In the genomic region with DNA sequence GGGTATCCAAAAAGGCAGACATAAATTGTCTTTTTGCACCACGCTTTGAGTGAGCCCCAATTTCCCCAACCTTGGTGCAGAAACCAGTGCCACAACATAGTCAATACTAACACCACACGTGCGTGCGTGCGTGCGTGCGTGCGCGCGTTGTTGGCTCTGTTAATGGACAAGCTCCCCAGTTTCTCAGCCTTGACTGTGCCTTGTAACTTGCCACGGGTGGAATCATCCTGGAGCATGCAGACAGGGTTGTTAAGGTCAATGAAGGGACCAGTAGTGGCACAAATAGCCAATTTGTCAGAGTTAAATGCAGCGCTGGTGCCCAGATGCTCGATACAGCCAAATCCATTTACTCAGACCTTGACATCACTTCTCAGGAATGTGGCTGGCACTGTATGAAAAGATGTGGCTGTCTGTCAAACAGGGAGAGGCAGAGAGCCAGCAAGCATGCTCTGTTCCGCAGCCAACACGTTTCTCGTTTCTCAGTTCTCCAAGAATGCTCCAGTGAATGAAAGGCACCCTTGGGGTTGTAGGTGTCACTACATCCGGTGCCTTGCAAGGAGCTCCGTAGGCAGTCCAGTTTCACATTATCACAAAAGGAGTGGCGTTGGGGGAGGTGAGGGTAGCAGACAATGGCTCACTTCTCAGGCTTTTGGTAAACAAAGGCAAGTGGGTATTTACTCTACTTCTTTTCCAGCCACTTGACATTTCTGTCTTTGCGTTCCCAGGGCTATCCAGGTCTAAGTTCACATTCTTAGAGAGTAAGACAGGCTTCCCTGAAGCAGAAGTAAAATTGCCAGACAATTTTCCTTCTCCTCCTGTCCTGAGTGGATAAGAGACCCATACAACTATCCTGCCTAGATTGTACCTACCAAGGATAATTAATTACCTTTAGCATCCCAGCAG, we compare ENCODE assay signal across 10 mouse cellular contexts. TPM values are rescaled to one million over a fixed set of nuclear protein-coding genes. Genes with fewer than 3 reads are reported as not detected.
DNase-seq lines count a peak whose midpoint lies in the region; ATAC-seq and TF ChIP-seq lines count a peak whose summit lies in the region.
"Had no signal": no experiment of that assay in that cellular context is flagged by ENCODE, and none has a peak within 500 bp of the region (broad histone marks: within the 10 kb centered on the region; RNA-seq: fewer than 3 reads in every experiment).

No protein-coding gene starts in this region.

- peak; percentile 11 to 27 for DNase-seq in cerebellum, postnatal 14 days
- DNase-seq in cerebellum, adult 11-12 months, result no peak
- peak; percentile 81 for DNase-seq in adipocyte (ENCODE audit: low spot score)
- peak; percentile 32 for DNase-seq in gastrocnemius, adult 2 months
- DNase-seq in lung, postnatal 0 days (ENCODE audit: low spot score), result peak; percentile 72
- no peak for DNase-seq in urinary bladder, adult 2 months (ENCODE audit: low spot score)

- TF ChIP-seq CTCF in gastrocnemius, adult 2 months (IDR thresholded peaks at IDR 0.05), result no peak
- TF ChIP-seq CTCF in lung, postnatal 0 days (IDR thresholded peaks at IDR 0.05), result peak; percentile 27

- H3K4me1 ChIP-seq in intestine, embryonic 15.5 days (replicated peaks), result no peaks in the 10 kb centered on the region
- H3K4me1 ChIP-seq in lung, postnatal 0 days (ENCODE audit: insufficient read depth, low read depth, low read length), result no peaks in the 10 kb centered on the region
- no peaks in the 10 kb centered on the region for H3K4me1 ChIP-seq in stomach, embryonic 16.5 days (ENCODE audit: control insufficient read depth, insufficient read depth, low read length)

- TF ChIP-seq EP300 in lung, postnatal 0 days (IDR thresholded peaks at IDR 0.05), result peak; percentile 71

- H3K4me2 ChIP-seq in intestine, embryonic 15.5 days (replicated peaks), result 0 out of 2 replicates have a peak overlapping the region, but pooled peaks have one; percentile 19
- 0 out of 2 replicates have a peak overlapping the region, but pooled peaks have one; percentile 20 for H3K4me2 ChIP-seq in lung, postnatal 0 days (replicated peaks; ENCODE audit: low read depth, low read length)
- peak overlapping the region; percentile 19 for H3K4me2 ChIP-seq in stomach, embryonic 16.5 days (ENCODE audit: low read depth, low read length)

- peak; percentile 53 for ATAC-seq in intestine, embryonic 15.5 days
- ATAC-seq in lung, postnatal 0 days, result peak; percentile 91
- ATAC-seq in stomach, embryonic 16.5 days (ENCODE audit: insufficient read depth, low FRiP score), result peak; percentile 89

- H3K9me3 ChIP-seq in intestine, embryonic 15.5 days, result no peaks in the 10 kb centered on the region
- H3K9me3 ChIP-seq in lung, postnatal 0 days (ENCODE audit: low read length), result no peaks in the 10 kb centered on the region
- no peaks in the 10 kb centered on the region for H3K9me3 ChIP-seq in stomach, embryonic 16.5 days (replicated peaks; ENCODE audit: control insufficient read depth, low read length)

- H3K4me3 ChIP-seq in gastrocnemius, adult 2 months, result no peak overlapping the region
- no peak overlapping the region for H3K4me3 ChIP-seq in intestine, embryonic 15.5 days (replicated peaks)
- no peak overlapping the region for H3K4me3 ChIP-seq in lung, postnatal 0 days (ENCODE audit: low read depth, low read length)
- H3K4me3 ChIP-seq in stomach, embryonic 16.5 days (replicated peaks; ENCODE audit: low read length), result no peak overlapping the region

- H3K9ac ChIP-seq in intestine, embryonic 15.5 days, result no peak overlapping the region
- no peak overlapping the region for H3K9ac ChIP-seq in lung, postnatal 0 days (replicated peaks; ENCODE audit: low read depth)
- no peak overlapping the region for H3K9ac ChIP-seq in stomach, embryonic 16.5 days (ENCODE audit: low read length)

- H3K27ac ChIP-seq in gastrocnemius, adult 2 months, result no peak overlapping the region
- H3K27ac ChIP-seq in intestine, embryonic 15.5 days, result no peak overlapping the region
- no peak overlapping the region for H3K27ac ChIP-seq in lung, postnatal 0 days (ENCODE audit: low read length)
- peak overlapping the region; percentile 46 for H3K27ac ChIP-seq in stomach, embryonic 16.5 days (ENCODE audit: low read length)
- H3K27ac ChIP-seq: macrophage had no signal

- intact Hi-C loops in gastrocnemius, adult 2 months (cut with DNase I), result loop anchor here (10.0 kb wide), 1 partner anchor 346 kb away; no protein-coding TSS in a partner anchor

- H3K27me3 ChIP-seq in intestine, embryonic 15.5 days (replicated peaks), result no peaks in the 10 kb centered on the region
- H3K27me3 ChIP-seq in lung, postnatal 0 days (replicated peaks; ENCODE audit: insufficient read depth, low read length), result no peaks in the 10 kb centered on the region
- H3K27me3 ChIP-seq in stomach, embryonic 16.5 days (ENCODE audit: control insufficient read depth, insufficient read depth, low read length), result no peaks in the 10 kb centered on the region
- H3K27me3 ChIP-seq: CH12.LX had no signal

- no peaks in the 10 kb centered on the region for H3K36me3 ChIP-seq in intestine, embryonic 15.5 days
- H3K36me3 ChIP-seq in lung, postnatal 0 days (ENCODE audit: insufficient read depth, low read length), result no peaks in the 10 kb centered on the region
- H3K36me3 ChIP-seq in stomach, embryonic 16.5 days (ENCODE audit: control insufficient read depth, insufficient read depth, low read length), result no peaks in the 10 kb centered on the region

- 42% methylated on average over 20 of the region's 20 CpGs for WGBS in intestine, embryonic 15.5 days
- 43% methylated on average over 20 of the region's 20 CpGs for WGBS in lung, postnatal 0 days
- whole genome bisulfite sequencing in stomach, embryonic 16.5 days, result 41% methylated on average over 20 of the region's 20 CpGs

RNA-seq across cellular contexts. Expression of gene Usp27x, which starts 53.2 kb away (rescaled TPM):
- under 1 TPM; 0.17 to 0.20 TPM for total RNA-seq in gastrocnemius, adult 2 months (2021)
- polyA plus RNA-seq in intestine, embryonic 15.5 days (2015; fragmentation: Nextera tagmentation; extraction: Ambion mirVana), result 0.50 and 0.51 TPM in 2 replicates
- 0.62 and 0.68 TPM in 2 replicates for polyA plus RNA-seq in lung, postnatal 0 days (2015; fragmentation: Nextera tagmentation; extraction: Ambion mirVana)
- polyA plus RNA-seq in stomach, embryonic 16.5 days (2015; fragmentation: Nextera tagmentation; extraction: Ambion mirVana), result 0.46 and 0.56 TPM in 2 replicates
- polyA plus RNA-seq in urinary bladder, adult 2 months (2012; rRNA removed), result 5.1 and 6.2 TPM in 2 replicates

Comparison
In these comparisons a context has a peak if more than half of its experiments do, and no peak if none do; other contexts are left out.
1. DNase-seq: peak in cerebellum, postnatal 14 days (2 of 2), adipocyte (single experiment), gastrocnemius, adult 2 months (single experiment) and lung, postnatal 0 days (single experiment); none in cerebellum, adult 11-12 months (single experiment) and urinary bladder, adult 2 months (single experiment).
2. Peak in every context shown above with its lines, with median percentiles within 50 percentile points of each other: ATAC-seq and H3K4me2 ChIP-seq.